Comparison of ENCODE assay signal across 8 mouse cellular contexts in genomic region chr3:95906860-95907259, GRCm38 (mm10). TPM values are rescaled to one million over a fixed set of nuclear protein-coding genes. Genes with fewer than 3 reads are reported as not detected.
DNase-seq lines count a peak whose midpoint lies in the region; ATAC-seq lines count a peak whose summit lies in the region.

No protein-coding gene starts in this region.

- H3K9me3 ChIP-seq in embryonic facial prominence, embryonic 15.5 days (replicated peaks), result no peaks in the 10 kb centered on the region
- no peaks in the 10 kb centered on the region for H3K9me3 ChIP-seq in hindbrain, embryonic 14.5 days (ENCODE audit: control insufficient read depth, low read length)
- H3K9me3 ChIP-seq in liver, embryonic 13.5 days (replicated peaks), result no peaks in the 10 kb centered on the region

- H3K9ac ChIP-seq in embryonic facial prominence, embryonic 15.5 days, result no peak overlapping the region
- H3K9ac ChIP-seq in hindbrain, embryonic 14.5 days, result no peak overlapping the region
- H3K9ac ChIP-seq in liver, embryonic 13.5 days, result peak overlapping the region; percentile 18; the same call in 1 of the 2 replicates

- DNase-seq in adrenal gland, adult 2 months, result peak; percentile 34
- no peak for DNase-seq in adrenal gland, adult 8-10 months
- peak; percentile 78 for DNase-seq in MEL-GATA-1-ER (ENCODE audit: extremely low read depth, low read depth)
- DNase-seq in hindbrain, embryonic 14.5 days (ENCODE audit: low spot score), result peak; percentile 65
- no peak for DNase-seq in liver, embryonic 13.5 days
- peak; percentile 76 for DNase-seq in naive thymus-derived CD4-positive, alpha-beta T cell, adult 2 months (ENCODE audit: low read depth)
- DNase-seq in urinary bladder, postnatal 25 days (ENCODE audit: low spot score), result no peak

- peak overlapping the region; percentile 27 for H3K4me3 ChIP-seq in embryonic facial prominence, embryonic 15.5 days (replicated peaks)
- 0 out of 2 replicates have a peak overlapping the region, but pooled peaks have one; percentile 10 for H3K4me3 ChIP-seq in hindbrain, embryonic 14.5 days (replicated peaks; ENCODE audit: low read length)
- H3K4me3 ChIP-seq in liver, embryonic 13.5 days (replicated peaks), result peak overlapping the region; percentile 47

- H3K4me2 ChIP-seq in embryonic facial prominence, embryonic 15.5 days (replicated peaks), result peak overlapping the region; percentile 73
- peak overlapping the region; percentile 62 for H3K4me2 ChIP-seq in hindbrain, embryonic 14.5 days (replicated peaks)
- peak overlapping the region; percentile 64 for H3K4me2 ChIP-seq in liver, embryonic 13.5 days

- H3K27ac ChIP-seq in embryonic facial prominence, embryonic 15.5 days (replicated peaks), result no peak overlapping the region
- no peak overlapping the region for H3K27ac ChIP-seq in hindbrain, embryonic 14.5 days
- H3K27ac ChIP-seq in liver, embryonic 13.5 days, result no peak overlapping the region

- H3K4me1 ChIP-seq in embryonic facial prominence, embryonic 15.5 days, result peaks cover 36% of the 10 kb centered on the region
- H3K4me1 ChIP-seq in hindbrain, embryonic 14.5 days (replicated peaks; ENCODE audit: control insufficient read depth, insufficient read depth, low read length), result peaks cover 21% of the 10 kb centered on the region
- H3K4me1 ChIP-seq in liver, embryonic 13.5 days (replicated peaks), result peaks cover 30% of the 10 kb centered on the region

- under 1% methylated on average over 12 of the region's 12 CpGs for WGBS in embryonic facial prominence, embryonic 15.5 days
- under 1% methylated on average over 12 of the region's 12 CpGs for WGBS in hindbrain, embryonic 14.5 days
- 0% methylated on average over 12 of the region's 12 CpGs for WGBS in liver, embryonic 13.5 days (ENCODE audit: insufficient replicate concordance)

- H3K27me3 ChIP-seq in embryonic facial prominence, embryonic 15.5 days, result peaks cover 23% of the 10 kb centered on the region; the same call in 1 of the 2 replicates
- H3K27me3 ChIP-seq in hindbrain, embryonic 14.5 days (ENCODE audit: control insufficient read depth, insufficient read depth, low read length), result peaks cover 20% of the 10 kb centered on the region; the same call in 1 of the 2 replicates
- peaks cover 77% of the 10 kb centered on the region for H3K27me3 ChIP-seq in liver, embryonic 13.5 days

- H3K36me3 ChIP-seq in embryonic facial prominence, embryonic 15.5 days, result no peaks in the 10 kb centered on the region
- no peaks in the 10 kb centered on the region for H3K36me3 ChIP-seq in hindbrain, embryonic 14.5 days (replicated peaks; ENCODE audit: control insufficient read depth, insufficient read depth)
- H3K36me3 ChIP-seq in liver, embryonic 13.5 days, result no peaks in the 10 kb centered on the region

- ATAC-seq in embryonic facial prominence, embryonic 15.5 days (ENCODE audit: insufficient number of reproducible peaks, low FRiP score, low TSS enrichment, low read depth), result no peak
- ATAC-seq in hindbrain, embryonic 14.5 days (ENCODE audit: low FRiP score), result no peak
- ATAC-seq in liver, embryonic 13.5 days (ENCODE audit: low read depth), result no peak

RNA-seq across cellular contexts. Expression of gene Car14, which starts 2.4 kb away (rescaled TPM):
- total RNA-seq in adrenal gland, adult 2 months (2021), result 1 to 10 TPM; 1.7 to 7.3 TPM
- polyA plus RNA-seq in adrenal gland, adult 2 months (2012; rRNA removed), result 1.0 and 1.2 TPM in 2 replicates
- 1 to 10 TPM in 1 of 4 experiments, under 1 TPM in 2, not detected in 1; 0.22 to 2.4 (median 0.55) TPM for total RNA-seq in adrenal gland, adult 8-10 months (2022)
- polyA plus RNA-seq in embryonic facial prominence, embryonic 15.5 days (2015; fragmentation: Nextera tagmentation; extraction: Ambion mirVana), result 1.6 and 2.0 TPM in 2 replicates
- 12.1 and 13.0 TPM in 2 replicates for polyA plus RNA-seq in hindbrain, embryonic 14.5 days (2014; fragmentation: Nextera tagmentation; extraction: Ambion mirVana)
- polyA plus RNA-seq in liver, embryonic 13.5 days (2015; fragmentation: Nextera tagmentation; extraction: Ambion mirVana), result 10.3 and 10.8 TPM in 2 replicates

RNA-seq across cellular contexts. Expression of gene Aph1a, which starts 13.1 kb away (rescaled TPM):
- total RNA-seq in adrenal gland, adult 2 months (2021), result 100 to 1,000 TPM in 1 of 2 experiments, 10 to 100 TPM in 1; 76.0 to 135 TPM
- polyA plus RNA-seq in adrenal gland, adult 2 months (2012; rRNA removed), result 789 and 930 TPM in 2 replicates
- 100 to 1,000 TPM; 114 to 155 (median 121) TPM for total RNA-seq in adrenal gland, adult 8-10 months (2022)
- polyA plus RNA-seq in embryonic facial prominence, embryonic 15.5 days (2015; fragmentation: Nextera tagmentation; extraction: Ambion mirVana), result 30.1 and 34.6 TPM in 2 replicates
- polyA plus RNA-seq in hindbrain, embryonic 14.5 days (2014; fragmentation: Nextera tagmentation; extraction: Ambion mirVana), result 34.9 and 38.6 TPM in 2 replicates
- polyA plus RNA-seq in liver, embryonic 13.5 days (2015; fragmentation: Nextera tagmentation; extraction: Ambion mirVana), result 17.1 and 18.5 TPM in 2 replicates

RNA-seq across cellular contexts. Expression of gene BC028528, which starts 15.1 kb away (rescaled TPM):
- total RNA-seq in adrenal gland, adult 2 months (2021), result 10 to 100 TPM; 13.0 to 15.2 TPM
- polyA plus RNA-seq in adrenal gland, adult 2 months (2012; rRNA removed), result 1.8 TPM in 2 replicates
- 10 to 100 TPM in 1 of 4 experiments, 1 to 10 TPM in 3; 8.0 to 10.5 (median 8.8) TPM for total RNA-seq in adrenal gland, adult 8-10 months (2022)
- 22.1 and 24.1 TPM in 2 replicates for polyA plus RNA-seq in embryonic facial prominence, embryonic 15.5 days (2015; fragmentation: Nextera tagmentation; extraction: Ambion mirVana)
- polyA plus RNA-seq in hindbrain, embryonic 14.5 days (2014; fragmentation: Nextera tagmentation; extraction: Ambion mirVana), result 16.1 and 26.2 TPM in 2 replicates
- polyA plus RNA-seq in liver, embryonic 13.5 days (2015; fragmentation: Nextera tagmentation; extraction: Ambion mirVana), result 6.6 and 8.6 TPM in 2 replicates

RNA-seq across cellular contexts. Expression of gene Anp32e, which starts 22.2 kb away (rescaled TPM):
- total RNA-seq in adrenal gland, adult 2 months (2021), result 10 to 100 TPM; 81.0 to 98.6 TPM
- 5.8 and 7.4 TPM in 2 replicates for polyA plus RNA-seq in adrenal gland, adult 2 months (2012; rRNA removed)
- 10 to 100 TPM; 83.8 to 94.0 (median 88.4) TPM for total RNA-seq in adrenal gland, adult 8-10 months (2022)
- polyA plus RNA-seq in embryonic facial prominence, embryonic 15.5 days (2015; fragmentation: Nextera tagmentation; extraction: Ambion mirVana), result 173 and 175 TPM in 2 replicates
- 37.1 and 37.5 TPM in 2 replicates for polyA plus RNA-seq in hindbrain, embryonic 14.5 days (2014; fragmentation: Nextera tagmentation; extraction: Ambion mirVana)
- polyA plus RNA-seq in liver, embryonic 13.5 days (2015; fragmentation: Nextera tagmentation; extraction: Ambion mirVana), result 163 and 218 TPM in 2 replicates

RNA-seq across cellular contexts. Expression of gene Ciart, which starts 24.8 kb away (rescaled TPM):
- total RNA-seq in adrenal gland, adult 2 months (2021), result 1 to 10 TPM; 1.6 to 1.9 TPM
- polyA plus RNA-seq in adrenal gland, adult 2 months (2012; rRNA removed), result 2.4 and 4.0 TPM in 2 replicates
- 10 to 100 TPM in 1 of 4 experiments, 1 to 10 TPM in 3; 3.6 to 12.3 (median 5.9) TPM for total RNA-seq in adrenal gland, adult 8-10 months (2022)
- 7.7 and 8.2 TPM in 2 replicates for polyA plus RNA-seq in embryonic facial prominence, embryonic 15.5 days (2015; fragmentation: Nextera tagmentation; extraction: Ambion mirVana)
- polyA plus RNA-seq in hindbrain, embryonic 14.5 days (2014; fragmentation: Nextera tagmentation; extraction: Ambion mirVana), result 2.4 and 2.7 TPM in 2 replicates
- 0.88 and 1.4 TPM in 2 replicates for polyA plus RNA-seq in liver, embryonic 13.5 days (2015; fragmentation: Nextera tagmentation; extraction: Ambion mirVana)

Comparison
In these comparisons a context has a peak if more than half of its experiments do, and no peak if none do; other contexts are left out.
1. DNase-seq: peak in adrenal gland, adult 2 months (single experiment), MEL-GATA-1-ER (single experiment), hindbrain, embryonic 14.5 days (single experiment) and naive thymus-derived CD4-positive, alpha-beta T cell, adult 2 months (single experiment); none in adrenal gland, adult 8-10 months (single experiment), liver, embryonic 13.5 days (single experiment) and urinary bladder, postnatal 25 days (single experiment).
2. RNA of gene Aph1a, which starts 13.1 kb away (polyA plus RNA-seq): 789 to 930 TPM in adrenal gland, adult 2 months; 34.9 to 38.6 TPM in hindbrain, embryonic 14.5 days, 30.1 to 34.6 TPM in embryonic facial prominence, embryonic 15.5 days and 17.1 to 18.5 TPM in liver, embryonic 13.5 days; every median in the first group is over 10 times any median in the second.
3. Peak in every context shown above with its lines, with median percentiles within 50 percentile points of each other: H3K4me2 ChIP-seq and H3K4me3 ChIP-seq.